Mouse (Mus musculus) embryonic facial prominence, embryonic 14.5 days (tissue): ENCODE data around the gene Rplp2. TPM values are rescaled to one million over a fixed set of nuclear protein-coding genes. Genes with fewer than 3 reads are reported as not detected.

Source experiments
- ATAC-seq: fragments of 200-750 bp; cut with Nextera tagmentation; 2 replicates; pipeline ENCODE4 v1.8.0; 2017; ENCODE audit warnings: low read depth, moderate number of reproducible peaks, moderate TSS enrichment
- DNase-seq: peaks from one replicate; pipeline ENCODE4 v3.0.0-alpha.2; 2015; ENCODE audit warnings: low spot score
- H3K27ac ChIP-seq: fragments of 300-500 bp; sonication (generic); replicated peaks from 2 replicates; pipeline ENCODE4 v1.5.1; 2014; ENCODE audit warnings: low read depth, mild to moderate bottlenecking, low read length, moderate library complexity
- H3K27me3 ChIP-seq: fragments of 300-500 bp; sonication (generic); replicated peaks from 2 replicates; pipeline ENCODE4 v1.6.1; 2014; ENCODE audit warnings: low read length; ENCODE audit not compliant: control insufficient read depth, insufficient read depth
- H3K36me3 ChIP-seq: fragments of 300-500 bp; sonication (generic); 2 replicates; pipeline ENCODE4 v1.6.1; 2014; ENCODE audit warnings: low read length, mixed read lengths; ENCODE audit not compliant: control insufficient read depth, insufficient read depth
- H3K4me1 ChIP-seq: fragments of 300-500 bp; sonication (generic); 2 replicates; pipeline ENCODE4 v1.6.1; 2014; ENCODE audit warnings: antibody characterized with exemption, low read length; ENCODE audit not compliant: control insufficient read depth, insufficient read depth
- H3K4me2 ChIP-seq: fragments of 300-500 bp; sonication (generic); 2 replicates; pipeline ENCODE4 v1.6.1; 2014; ENCODE audit warnings: low read depth, mild to moderate bottlenecking, low read length, moderate library complexity, mixed read lengths
- H3K4me3 ChIP-seq: fragments of 300-500 bp; sonication (generic); 2 replicates; pipeline ENCODE4 v1.5.1; 2014; ENCODE audit warnings: low read depth, mild to moderate bottlenecking, low read length
- H3K9ac ChIP-seq: fragments of 300-500 bp; sonication (generic); 2 replicates; pipeline ENCODE4 v1.6.1; 2014; ENCODE audit warnings: low read depth, mild to moderate bottlenecking, low read length, moderate library complexity, mixed read lengths
- H3K9me3 ChIP-seq: fragments of 300-500 bp; sonication (generic); 2 replicates; pipeline ENCODE4 v1.6.1; 2016; ENCODE audit warnings: low read length; ENCODE audit not compliant: control insufficient read depth
- WGBS: fragments of 180-500 bp; shearing (Covaris S2); extraction: QIAGEN DNeasy Blood & Tissue Kit; methylation state at CpG from one replicate; pipeline ENCODE4 v1.1.7; 2014; 5-methylcytosine and 5-hydroxymethylcytosine counted together
- polyA plus RNA-seq: library from polyadenylated mRNA; unstranded; fragments of >200 nt; fragmentation: Nextera tagmentation; extraction: Ambion mirVana; gene quantifications from 2 replicates; pipeline ENCODE4 v1.2.1, GENCODE M21; 2014

Rplp2 gene
- polyA plus RNA-seq, 1 experiment from 2014 or later, result 1,386 TPM

DNA sequence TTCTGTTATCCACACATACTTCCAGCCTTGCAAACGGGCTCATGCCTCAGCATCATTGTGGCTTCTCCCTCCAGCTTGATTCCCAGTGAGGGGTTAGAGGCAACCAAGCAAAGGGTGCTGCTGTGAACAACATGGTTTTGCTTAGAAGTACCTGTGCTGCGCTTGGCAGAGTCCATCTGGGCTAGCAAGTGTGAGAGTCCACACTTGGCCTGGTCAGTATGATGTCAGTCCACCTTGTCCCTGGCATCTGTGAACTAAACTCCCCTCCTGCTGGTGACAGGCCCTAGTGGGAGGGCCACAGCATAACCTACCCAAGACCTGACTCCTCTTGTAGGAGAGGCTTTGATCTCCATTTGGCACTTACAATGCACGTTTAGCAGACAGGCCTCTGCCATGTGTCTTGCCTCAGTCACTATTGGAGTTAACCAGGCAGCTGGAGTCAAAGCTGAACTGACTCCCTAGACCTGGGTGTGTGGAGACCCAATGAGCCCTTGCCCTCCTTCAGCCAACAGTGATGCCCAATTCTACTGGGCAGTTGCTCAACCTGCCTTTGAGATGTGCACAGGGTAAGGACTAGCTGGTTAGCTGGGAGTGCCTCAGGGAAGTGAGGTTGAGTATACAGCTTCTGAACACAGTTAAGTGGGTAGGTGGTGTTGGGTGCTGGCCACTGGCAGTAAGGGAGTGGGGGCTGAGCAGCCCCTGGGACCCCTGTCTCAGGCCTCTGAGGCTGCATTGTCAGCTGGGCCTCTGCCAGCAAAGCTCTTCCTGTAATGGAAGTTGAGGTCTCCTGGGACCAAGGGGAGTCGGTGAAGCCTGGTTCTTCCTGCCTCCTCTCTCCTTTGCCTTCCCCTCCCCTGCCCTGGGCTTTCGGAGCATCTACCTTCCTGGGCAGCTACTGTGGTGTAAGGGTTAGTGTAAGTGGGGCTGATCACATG, 37.3 kb downstream of the Rplp2 start:
- H3K4me1 ChIP-seq, result peaks cover 7% of the 10 kb centered on the region; the same call in 1 of the 2 replicates
- no peaks in the 10 kb centered on the region for H3K9me3 ChIP-seq
- 76% methylated on average over 5 of the region's 5 CpGs for WGBS
- no peak overlapping the region for H3K4me2 ChIP-seq
- peaks cover 19% of the 10 kb centered on the region for H3K27me3 ChIP-seq
- ATAC-seq (no peak), DNase-seq (no peak)
- no peak overlapping the region for H3K4me3 ChIP-seq
- H3K9ac ChIP-seq, result no peak overlapping the region
- H3K27ac ChIP-seq, result no peak overlapping the region
- no peaks in the 10 kb centered on the region for H3K36me3 ChIP-seq

DNA sequence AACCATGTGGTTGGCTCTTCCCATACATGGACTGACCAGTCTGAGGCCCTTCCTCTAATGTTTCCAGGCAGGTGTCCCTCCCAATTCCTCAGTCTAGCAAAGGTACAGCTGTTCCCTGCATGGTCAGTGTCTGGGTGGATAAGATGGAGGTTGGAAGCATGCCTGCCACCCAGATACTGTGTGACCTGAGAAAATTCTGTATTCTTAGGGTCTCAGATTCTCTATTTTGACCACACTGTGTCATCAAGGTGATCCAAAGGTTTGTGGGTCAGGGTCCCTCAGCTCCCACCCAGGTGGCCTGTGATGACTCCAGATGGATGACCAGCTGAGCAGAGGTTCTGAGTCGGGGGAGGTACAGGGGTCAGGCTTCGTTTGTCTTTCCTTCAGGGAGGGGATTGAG, 38.0 kb downstream of the Rplp2 start:
- ATAC-seq (no peak), DNase-seq (no peak)
- no peak overlapping the region for H3K4me3 ChIP-seq
- H3K9ac ChIP-seq, result no peak overlapping the region
- WGBS, result 81% methylated on average over 2 of the region's 2 CpGs
- H3K27me3 ChIP-seq, result peaks cover 16% of the 10 kb centered on the region
- H3K9me3 ChIP-seq, result no peaks in the 10 kb centered on the region
- H3K36me3 ChIP-seq, result no peaks in the 10 kb centered on the region
- H3K4me1 ChIP-seq, result peaks cover 7% of the 10 kb centered on the region; the same call in 1 of the 2 replicates
- no peak overlapping the region for H3K27ac ChIP-seq
- H3K4me2 ChIP-seq, result no peak overlapping the region

DNA sequence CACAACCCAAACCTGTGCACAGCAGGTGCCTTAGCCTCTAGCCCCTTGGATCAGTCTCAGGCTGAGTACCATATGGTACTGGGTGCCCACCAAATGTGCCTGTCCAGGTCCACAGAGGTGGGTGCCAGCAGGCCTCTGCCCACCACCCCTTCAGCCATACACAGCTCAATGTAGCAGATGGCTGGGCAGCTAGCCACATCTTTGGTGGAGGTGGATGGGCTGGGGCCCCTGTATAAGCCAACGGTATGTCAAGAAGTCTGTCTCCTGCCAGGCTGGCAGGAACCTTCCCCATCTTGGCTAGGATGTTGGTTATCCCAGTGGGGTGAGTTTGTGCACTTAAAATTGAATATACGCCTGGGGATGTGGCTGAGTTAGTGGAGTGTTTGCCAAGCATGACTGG, 38.4 kb downstream of the Rplp2 start:
- WGBS, result 87% methylated on average over 2 of the region's 2 CpGs
- Histone ChIP-seq H3K4me1 (peaks cover 7% of the 10 kb centered on the region; the same call in 1 of the 2 replicates), H3K9me3 (no peaks in the 10 kb centered on the region), H3K27me3 (peaks cover 14% of the 10 kb centered on the region), H3K4me3 (no peak overlapping the region), H3K27ac (no peak overlapping the region), H3K4me2 (no peak overlapping the region), H3K9ac (no peak overlapping the region), H3K36me3 (0 out of 2 replicates have a peak, but pooled peaks cover 3% of the 10 kb centered on the region)
- ATAC-seq (no peak), DNase-seq (no peak)

DNA sequence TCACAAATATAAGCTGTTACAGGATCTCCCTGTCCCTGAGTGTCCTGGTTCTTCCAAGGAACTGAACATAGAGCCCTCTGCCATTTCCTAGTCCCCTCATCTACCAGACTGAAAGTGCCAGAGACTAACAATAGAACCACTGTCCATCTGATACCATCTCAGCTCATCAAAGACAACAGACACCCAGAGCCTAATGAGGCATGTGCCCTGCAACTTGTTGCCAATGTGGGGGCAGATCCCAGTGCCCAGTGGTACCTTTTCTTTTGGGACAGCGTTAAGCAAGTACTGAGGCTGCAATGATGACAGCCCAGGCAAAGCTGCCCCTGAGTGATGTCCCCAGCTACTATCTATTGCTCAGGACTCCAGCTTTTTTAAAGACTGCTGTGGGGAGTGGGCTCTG, 39.1 kb downstream of the Rplp2 start:
- no peaks in the 10 kb centered on the region for H3K9me3 ChIP-seq
- H3K4me3 ChIP-seq, result no peak overlapping the region
- DNase-seq (no peak), ATAC-seq (no peak)
- peaks cover 14% of the 10 kb centered on the region for H3K27me3 ChIP-seq
- H3K36me3 ChIP-seq, result 0 out of 2 replicates have a peak, but pooled peaks cover 6% of the 10 kb centered on the region
- no peak overlapping the region for H3K4me2 ChIP-seq
- H3K4me1 ChIP-seq, result peaks cover 7% of the 10 kb centered on the region; the same call in 1 of the 2 replicates
- WGBS, result 100% methylated on average over 1 of the region's 1 CpGs
- no peak overlapping the region for H3K9ac ChIP-seq
- no peak overlapping the region for H3K27ac ChIP-seq

DNA sequence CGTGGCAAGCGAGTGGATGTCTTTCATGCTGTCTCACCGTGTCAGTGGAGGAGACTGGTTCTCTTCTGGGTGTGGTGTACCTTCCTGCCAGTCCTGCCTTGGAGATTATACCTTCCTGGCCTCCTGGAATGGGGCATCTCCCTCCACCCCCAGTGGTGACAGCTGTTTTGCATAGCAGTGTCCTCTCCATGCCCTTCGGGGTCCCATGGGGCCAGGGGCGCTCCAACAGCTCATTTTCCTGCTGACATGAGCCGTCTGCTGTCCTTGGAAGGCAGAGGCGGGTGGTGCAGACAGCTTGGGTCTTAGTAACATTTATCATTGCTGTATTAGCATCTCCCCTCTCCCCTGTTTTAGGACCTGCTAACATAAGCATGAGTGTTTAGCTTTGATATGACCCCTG, 40.0 kb downstream of the Rplp2 start:
- Histone ChIP-seq H3K4me3 (no peak overlapping the region), H3K36me3 (peaks cover 14% of the 10 kb centered on the region; the same call in 1 of the 2 replicates), H3K9me3 (no peaks in the 10 kb centered on the region), H3K27me3 (peaks cover 8% of the 10 kb centered on the region), H3K9ac (no peak overlapping the region), H3K4me2 (no peak overlapping the region), H3K27ac (no peak overlapping the region), H3K4me1 (peaks cover 7% of the 10 kb centered on the region; the same call in 1 of the 2 replicates)
- no peak for ATAC-seq
- no peak for DNase-seq
- WGBS, result 78% methylated on average over 7 of the region's 7 CpGs

DNA sequence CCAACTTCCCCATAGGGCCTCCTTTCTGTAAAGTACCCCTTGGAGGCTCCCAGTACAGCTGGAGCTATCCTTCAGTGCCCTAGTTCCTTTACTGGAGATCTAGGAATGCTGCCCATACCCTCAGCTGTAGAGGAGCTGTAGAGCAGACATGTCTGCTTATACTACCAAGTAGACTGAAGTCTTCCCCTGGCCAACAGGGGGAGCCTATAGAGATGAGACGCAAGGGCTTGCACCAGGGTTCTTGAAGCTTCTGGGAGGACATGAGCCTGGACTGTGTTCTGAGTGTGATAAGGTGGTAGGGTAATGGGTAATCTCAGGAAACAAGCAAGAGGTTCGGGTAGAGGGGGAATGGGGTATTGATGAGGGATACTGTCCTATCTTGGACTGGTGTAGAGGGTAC, 44.0 kb downstream of the Rplp2 start:
- no peaks in the 10 kb centered on the region for H3K9me3 ChIP-seq
- DNase-seq, result no peak
- WGBS, result 81% methylated on average over 2 of the region's 2 CpGs
- no peak for ATAC-seq
- no peak overlapping the region for H3K9ac ChIP-seq
- H3K4me2 ChIP-seq, result no peak overlapping the region
- H3K27ac ChIP-seq, result no peak overlapping the region
- peaks cover 36% of the 10 kb centered on the region; the same call in 1 of the 2 replicates for H3K36me3 ChIP-seq
- no peaks in the 10 kb centered on the region for H3K27me3 ChIP-seq
- H3K4me3 ChIP-seq, result no peak overlapping the region
- no peaks in the 10 kb centered on the region for H3K4me1 ChIP-seq

DNA sequence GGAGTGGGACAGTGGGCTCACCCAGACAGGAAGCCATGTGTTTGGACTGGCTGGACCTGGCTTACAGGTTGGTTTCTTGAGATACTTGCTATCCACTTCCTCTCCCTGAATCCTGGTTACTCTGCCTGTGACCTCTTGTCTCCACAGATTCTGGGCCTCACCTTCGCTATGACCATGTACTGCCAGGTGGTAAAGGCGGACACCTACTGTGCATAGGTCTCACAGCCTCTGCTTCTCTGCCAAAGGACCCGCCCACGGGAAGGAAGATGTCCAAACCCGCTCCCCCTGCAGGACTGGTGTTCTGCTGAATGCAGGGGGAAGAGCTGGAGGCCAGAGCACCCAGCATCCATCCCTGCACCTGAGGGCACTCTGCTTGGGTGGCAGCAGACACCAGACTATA, 45.6 kb downstream of the Rplp2 start:
- ATAC-seq (no peak), DNase-seq (no peak)
- no peaks in the 10 kb centered on the region for H3K9me3 ChIP-seq
- H3K4me1 ChIP-seq, result no peaks in the 10 kb centered on the region
- no peak overlapping the region for H3K4me2 ChIP-seq
- WGBS, result 85% methylated on average over 5 of the region's 5 CpGs
- H3K4me3 ChIP-seq, result no peak overlapping the region
- no peak overlapping the region for H3K27ac ChIP-seq
- peaks cover 39% of the 10 kb centered on the region; the same call in 1 of the 2 replicates for H3K36me3 ChIP-seq
- H3K9ac ChIP-seq, result no peak overlapping the region
- H3K27me3 ChIP-seq, result no peaks in the 10 kb centered on the region

DNA sequence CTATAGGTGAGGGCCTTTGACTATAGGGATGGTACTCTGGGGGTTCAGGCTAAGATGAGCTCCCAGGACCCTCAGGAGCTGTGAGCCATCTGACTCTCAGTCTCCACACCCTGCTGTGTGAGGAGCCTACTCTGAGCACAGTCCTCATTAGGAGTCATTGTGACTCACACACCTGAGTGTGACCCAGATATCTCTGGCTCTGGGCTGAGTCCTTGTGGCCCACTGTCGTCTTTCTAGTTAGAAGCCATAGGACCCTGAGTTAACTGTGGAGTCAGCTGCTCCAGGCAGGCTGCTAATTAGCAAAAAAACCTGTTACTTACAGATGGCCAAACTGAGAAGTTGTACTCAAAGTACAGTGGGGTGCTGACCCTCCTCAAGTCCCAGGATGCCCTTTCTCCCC, 46.6 kb downstream of the Rplp2 start:
- WGBS, result 71% methylated on average over 1 of the region's 1 CpGs
- Histone ChIP-seq H3K4me2 (no peak overlapping the region), H3K27me3 (no peaks in the 10 kb centered on the region), H3K27ac (no peak overlapping the region), H3K9me3 (no peaks in the 10 kb centered on the region), H3K4me1 (no peaks in the 10 kb centered on the region), H3K4me3 (no peak overlapping the region), H3K9ac (no peak overlapping the region), H3K36me3 (peaks cover 40% of the 10 kb centered on the region; the same call in 1 of the 2 replicates)
- no peak for ATAC-seq
- no peak for DNase-seq
